Mouse (Mus musculus) lung, postnatal 0 days (tissue): ENCODE results near the gene Prrt4. TPM values are rescaled to one million over a fixed set of nuclear protein-coding genes. Genes with fewer than 3 reads are reported as not detected.
A peak's percentile ranks its signal among the peaks of the same experiment; 100 is the strongest.
"Not testable (repeated sequence)": the region's sequence is repeated elsewhere in the genome, so short reads cannot be mapped to it uniquely, and the experiment has no call there.

Source experiments
- ATAC-seq: fragments of 200-750 bp; cut with Nextera tagmentation; 2 replicates; pipeline ENCODE4 v1.8.0; 2017; ENCODE audit warnings: moderate library complexity
- DNase-seq: peaks from one replicate; pipeline ENCODE4 v3.0.0-alpha.2; 2016; ENCODE audit warnings: low spot score
- H3K27ac ChIP-seq: fragments of 300-500 bp; sonication (generic); 2 replicates; pipeline ENCODE4 v1.5.1; 2014; ENCODE audit warnings: antibody characterized with exemption, mild to moderate bottlenecking, low read length, mixed read lengths
- H3K27me3 ChIP-seq: fragments of 300-500 bp; sonication (generic); replicated peaks from 2 replicates; pipeline ENCODE4 v1.6.1; 2014; ENCODE audit warnings: low read length, mixed read lengths; ENCODE audit not compliant: insufficient read depth
- H3K36me3 ChIP-seq: fragments of 300-500 bp; sonication (generic); 2 replicates; pipeline ENCODE4 v1.6.1; 2014; ENCODE audit warnings: low read length, mixed read lengths; ENCODE audit not compliant: insufficient read depth
- H3K4me1 ChIP-seq: fragments of 300-500 bp; sonication (generic); 2 replicates; pipeline ENCODE4 v1.6.1; 2014; ENCODE audit warnings: antibody characterized with exemption, low read depth, low read length, mixed read lengths; ENCODE audit not compliant: insufficient read depth
- H3K4me2 ChIP-seq: fragments of 300-500 bp; sonication (generic); replicated peaks from 2 replicates; pipeline ENCODE4 v1.6.1; 2014; ENCODE audit warnings: low read depth, mild to moderate bottlenecking, low read length, moderate library complexity, mixed read lengths
- H3K4me3 ChIP-seq: fragments of 300-500 bp; sonication (generic); 2 replicates; pipeline ENCODE4 v1.5.1; 2014; ENCODE audit warnings: low read depth, low read length
- H3K9ac ChIP-seq: fragments of 300-500 bp; sonication (generic); replicated peaks from 2 replicates; pipeline ENCODE4 v1.6.1; 2014; ENCODE audit warnings: low read depth, mild to moderate bottlenecking
- H3K9me3 ChIP-seq: fragments of 300-500 bp; sonication (generic); 2 replicates; pipeline ENCODE4 v1.6.1; 2016; ENCODE audit warnings: low read length, mixed read lengths
- CTCF ChIP-seq: IDR thresholded peaks from 2 replicates; pipeline ENCODE4 v1.5.1; 2016; ENCODE audit warnings: antibody characterized with exemption, mild to moderate bottlenecking
- EP300 ChIP-seq: IDR thresholded peaks from 2 replicates; pipeline ENCODE4 v1.6.1; 2016; ENCODE audit warnings: antibody characterized with exemption, mild to moderate bottlenecking, control low read depth
- WGBS: fragments of 180-500 bp; shearing (Covaris S2); extraction: QIAGEN DNeasy Blood & Tissue Kit; methylation state at CpG from one replicate; pipeline ENCODE4 v1.1.7; 2014; 5-methylcytosine and 5-hydroxymethylcytosine counted together
- polyA plus RNA-seq: library from polyadenylated mRNA; unstranded; fragments of >200 nt; fragmentation: Nextera tagmentation; extraction: Ambion mirVana; gene quantifications from 2 replicates; pipeline ENCODE4 v1.2.1, GENCODE M21; 2015

Prrt4 gene
- polyA plus RNA-seq = 2.0 and 2.5 TPM in 2 replicates

- Histone ChIP-seq H3K9me3 (no peaks in the 10 kb centered on the region), H3K4me2 (peak within 1 kb of the TSS; percentile 95), H3K27me3 (0 out of 2 replicates have a peak, but pooled peaks cover 11% of the 10 kb centered on the region), H3K27ac (no peak within 1 kb of the TSS), H3K4me3 (peak within 1 kb of the TSS; percentile 51), H3K36me3 (no peaks in the 10 kb centered on the region), H3K4me1 (no peaks in the 10 kb centered on the region), H3K9ac (no peak within 1 kb of the TSS; the same call in none of the 2 replicates)
- ATAC-seq (peak; percentile 78), DNase-seq (peak; percentile 55)
- no peak for TF ChIP-seq CTCF
- no peak for TF ChIP-seq EP300
- 3% methylated on average over 67 of the region's 79 CpGs for WGBS
These were observed at the start of gene Prrt4 for GRCm38 (mm10) chr6:29178888-29179658. TSS of gene Prrt4 (minus strand) at chr6:29179584.

DNA sequence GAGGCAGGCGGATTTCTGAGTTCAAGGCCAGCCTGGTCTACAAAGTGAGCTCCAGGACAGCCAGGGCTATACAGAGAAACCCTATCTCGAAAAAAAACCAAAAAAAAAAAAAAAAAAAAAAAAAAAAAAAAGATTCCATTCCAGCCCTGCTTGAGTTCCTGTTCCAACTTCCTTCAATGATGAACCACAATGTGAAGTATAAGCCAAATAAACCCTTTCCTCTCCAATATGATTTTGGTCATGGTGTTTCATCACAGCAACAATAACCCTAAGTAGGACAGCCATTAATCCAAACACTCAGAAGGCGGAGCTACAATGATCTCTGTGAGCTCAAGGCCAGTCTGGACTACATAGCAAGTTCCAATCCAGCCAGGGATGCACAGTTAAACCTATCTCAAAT is 38.3 kb upstream of the Prrt4 start:
- not testable (repeated sequence) for H3K9ac ChIP-seq, H3K4me2 ChIP-seq, H3K9me3 ChIP-seq, H3K27ac ChIP-seq, H3K36me3 ChIP-seq, H3K27me3 ChIP-seq, ATAC-seq, DNase-seq, H3K4me3 ChIP-seq, H3K4me1 ChIP-seq
- WGBS = 73% methylated on average over 1 of the region's 3 CpGs

GRCm38 (mm10) chr6:29215881-29216501 is 36.6 kb upstream of the Prrt4 start, which contains the start of gene Impdh1:
TSS of gene Impdh1 (minus strand) at chr6:29216364.
- H3K4me3 ChIP-seq = peak within 1 kb of the TSS; percentile 64
- peak within 1 kb of the TSS; percentile 79 for H3K27ac ChIP-seq
- peak within 1 kb of the TSS; percentile 46 for H3K9ac ChIP-seq
- ATAC-seq (peak; percentile 80), DNase-seq (peak; percentile 74)
- H3K4me2 ChIP-seq = peak within 1 kb of the TSS; percentile 97
- TF ChIP-seq EP300 (no peak), CTCF (no peak)
- H3K4me1 ChIP-seq = peaks cover 10% of the 10 kb centered on the region; the same call in 1 of the 2 replicates
- no peaks in the 10 kb centered on the region for H3K9me3 ChIP-seq
- under 1% methylated on average over 55 of the region's 56 CpGs for WGBS
- no peaks in the 10 kb centered on the region for H3K27me3 ChIP-seq
- no peaks in the 10 kb centered on the region for H3K36me3 ChIP-seq

DNA sequence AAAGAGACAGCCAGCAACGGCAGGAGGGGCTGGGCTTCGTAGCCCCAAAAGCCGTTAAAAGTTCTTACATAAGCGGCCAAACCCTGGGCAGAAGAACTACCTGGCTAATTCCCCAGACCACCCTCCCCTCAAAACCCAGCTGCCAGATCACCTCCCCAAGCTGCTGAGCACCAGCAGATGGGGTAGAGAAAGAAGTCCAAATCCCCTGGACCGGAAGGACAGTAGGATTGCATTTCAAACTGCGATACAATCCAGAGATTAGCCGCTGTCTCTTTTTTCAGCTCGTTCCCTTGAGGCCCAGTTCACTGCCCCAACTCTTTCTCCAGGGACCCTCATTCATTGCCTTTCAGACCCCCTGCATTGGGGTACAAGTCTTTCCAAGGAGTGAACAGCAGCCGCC is 35.8 kb upstream of the Prrt4 start:
- 19% methylated on average over 9 of the region's 9 CpGs for WGBS
- peak overlapping the region; percentile 79 for H3K27ac ChIP-seq

GRCm38 (mm10) chr6:29214776-29215175 is 35.4 kb upstream of the Prrt4 start:
- DNase-seq (no peak), ATAC-seq (no peak)
- Histone ChIP-seq H3K36me3 (no peaks in the 10 kb centered on the region), H3K9me3 (no peaks in the 10 kb centered on the region), H3K4me1 (peaks cover 10% of the 10 kb centered on the region; the same call in 1 of the 2 replicates), H3K9ac (peak overlapping the region; percentile 36; the same call in 1 of the 2 replicates), H3K27me3 (no peaks in the 10 kb centered on the region), H3K27ac (0 out of 2 replicates have a peak overlapping the region, but pooled peaks have one; percentile 14), H3K4me2 (peak overlapping the region; percentile 97), H3K4me3 (peak overlapping the region; percentile 64; the same call in 1 of the 2 replicates)
- WGBS = 29% methylated on average over 5 of the region's 5 CpGs
- TF ChIP-seq EP300 = no peak

More for the DNA sequence above, 35.8 kb upstream of the Prrt4 start:
- no peaks in the 10 kb centered on the region for H3K9me3 ChIP-seq
- H3K36me3 ChIP-seq = no peaks in the 10 kb centered on the region
- peaks cover 10% of the 10 kb centered on the region; the same call in 1 of the 2 replicates for H3K4me1 ChIP-seq
- peak overlapping the region; percentile 64 for H3K4me3 ChIP-seq
- H3K9ac ChIP-seq = peak overlapping the region; percentile 36; the same call in 1 of the 2 replicates
- DNase-seq = no peak
- no peaks in the 10 kb centered on the region for H3K27me3 ChIP-seq
- peak overlapping the region; percentile 97 for H3K4me2 ChIP-seq
- no peak for ATAC-seq
- TF ChIP-seq CTCF (no peak), EP300 (no peak)

- H3K9ac ChIP-seq = no peak overlapping the region
- TF ChIP-seq EP300 = no peak
- peak; percentile 36 for TF ChIP-seq CTCF
- WGBS = 27% methylated on average over 1 of the region's 1 CpGs
- H3K4me1 ChIP-seq = peaks cover 10% of the 10 kb centered on the region; the same call in 1 of the 2 replicates
- peak; percentile 7; the same call in 1 of the 2 replicates for ATAC-seq
- H3K36me3 ChIP-seq = no peaks in the 10 kb centered on the region
- 0 out of 2 replicates have a peak overlapping the region, but pooled peaks have one; percentile 97 for H3K4me2 ChIP-seq
- no peak overlapping the region for H3K4me3 ChIP-seq
- no peaks in the 10 kb centered on the region for H3K27me3 ChIP-seq
- H3K9me3 ChIP-seq = no peaks in the 10 kb centered on the region
- 0 out of 2 replicates have a peak overlapping the region, but pooled peaks have one; percentile 32 for H3K27ac ChIP-seq
- DNase-seq = peak; percentile 57
These were observed 34.9 kb upstream of the Prrt4 start for GRCm38 (mm10) chr6:29214245-29214644.
